Mouse (Mus musculus): ENCODE data around the gene Gm42417. TPM values are rescaled to one million over a fixed set of nuclear protein-coding genes. Genes with fewer than 3 reads are reported as not detected.

Gene Gm42417
- polyA plus RNA-seq, 1 experiment from 2014 or later = not detected

- H3K36me3 ChIP-seq (replicated peaks) = peaks cover 7% of the 10 kb centered on the region; the same call in 1 of the 2 replicates
- peaks cover 17% of the 10 kb centered on the region for H3K4me1 ChIP-seq
- WGBS = 71% methylated on average over 6 of the region's 6 CpGs
- no peak overlapping the region for H3K27ac ChIP-seq
- DNase-seq (ENCODE audit: extremely low spot score, low spot score) = no peak
- no peak overlapping the region for H3K4me3 ChIP-seq
- H3K9me3 ChIP-seq = no peaks in the 10 kb centered on the region
- no peaks in the 10 kb centered on the region for H3K27me3 ChIP-seq (ENCODE audit: poor library complexity, severe bottlenecking)
Measured at GRCm38 (mm10) chr1:36493299-36493698, 45.9 kb downstream of the Gm42417 start.

GRCm38 (mm10) chr1:36492416-36493139 is 46.7 kb downstream of the Gm42417 start:
- Histone ChIP-seq H3K4me3 (no peak overlapping the region), H3K27me3 (ENCODE audit: poor library complexity, severe bottlenecking) (no peaks in the 10 kb centered on the region), H3K9me3 (no peaks in the 10 kb centered on the region), H3K27ac (0 out of 2 replicates have a peak overlapping the region, but pooled peaks have one; percentile 25), H3K36me3 (replicated peaks) (peaks cover 5% of the 10 kb centered on the region; the same call in 1 of the 2 replicates), H3K4me1 (peaks cover 17% of the 10 kb centered on the region)
- peak; percentile 37 for DNase-seq (ENCODE audit: extremely low spot score, low spot score)
- WGBS = 51% methylated on average over 9 of the region's 9 CpGs

- Histone ChIP-seq H3K4me3 (no peak overlapping the region), H3K4me1 (peaks cover 17% of the 10 kb centered on the region), H3K9me3 (no peaks in the 10 kb centered on the region), H3K36me3 (replicated peaks) (peaks cover 5% of the 10 kb centered on the region; the same call in 1 of the 2 replicates), H3K27ac (no peak overlapping the region), H3K27me3 (ENCODE audit: poor library complexity, severe bottlenecking) (no peaks in the 10 kb centered on the region)
- no peak for DNase-seq (ENCODE audit: extremely low spot score, low spot score)
- WGBS = 84% methylated on average over 6 of the region's 6 CpGs
Measured at GRCm38 (mm10) chr1:36489661-36490060, 49.6 kb downstream of the Gm42417 start.

GRCm38 (mm10) chr1:36487111-36487510 is 52.1 kb downstream of the Gm42417 start:
- no peak for DNase-seq (ENCODE audit: extremely low spot score, low spot score)
- no peaks in the 10 kb centered on the region for H3K27me3 ChIP-seq (ENCODE audit: poor library complexity, severe bottlenecking)

GRCm38 (mm10) chr1:36485080-36485479 is 54.1 kb downstream of the Gm42417 start:
- WGBS = 90% methylated on average over 7 of the region's 7 CpGs
- no peaks in the 10 kb centered on the region for H3K27me3 ChIP-seq (ENCODE audit: poor library complexity, severe bottlenecking)
- H3K4me3 ChIP-seq = no peak overlapping the region
- no peaks in the 10 kb centered on the region for H3K9me3 ChIP-seq
- H3K4me1 ChIP-seq = no peaks in the 10 kb centered on the region
- H3K36me3 ChIP-seq (replicated peaks) = peaks cover 5% of the 10 kb centered on the region; the same call in 1 of the 2 replicates
- no peak overlapping the region for H3K27ac ChIP-seq
- no peak for DNase-seq (ENCODE audit: extremely low spot score, low spot score)

More at GRCm38 (mm10) chr1:36487111-36487510, 52.1 kb downstream of the Gm42417 start:
- WGBS = 86% methylated on average over 9 of the region's 9 CpGs
- no peaks in the 10 kb centered on the region for H3K9me3 ChIP-seq
- H3K27ac ChIP-seq = no peak overlapping the region
- H3K4me3 ChIP-seq = no peak overlapping the region
- peaks cover 5% of the 10 kb centered on the region; the same call in 1 of the 2 replicates for H3K36me3 ChIP-seq (replicated peaks)
- peaks cover 3% of the 10 kb centered on the region for H3K4me1 ChIP-seq

GRCm38 (mm10) chr1:36483825-36484224 is 55.4 kb downstream of the Gm42417 start:
- Histone ChIP-seq H3K27ac (no peak overlapping the region), H3K27me3 (ENCODE audit: poor library complexity, severe bottlenecking) (no peaks in the 10 kb centered on the region), H3K4me1 (peaks cover 2% of the 10 kb centered on the region; the same call in 1 of the 2 replicates), H3K4me3 (no peak overlapping the region), H3K9me3 (no peaks in the 10 kb centered on the region), H3K36me3 (replicated peaks) (peaks cover 5% of the 10 kb centered on the region; the same call in 1 of the 2 replicates)
- WGBS = 62% methylated on average over 4 of the region's 4 CpGs
- DNase-seq (ENCODE audit: extremely low spot score, low spot score) = no peak

Small RNA genes within 50 kb of the gene (microRNA-seq; reads per million reads assigned to microRNA genes)
- not detected for gene Gm47280

Other genes starting within 250 kb of the Gm42417 start
- gene Arid5a, start 231.7 kb downstream of the Gm42417 start, polyA plus RNA-seq (2016; fragmentation: Nextera tagmentation; extraction: Ambion mirVana) = 2.9 TPM in 2 replicates
- 50.6 TPM in 2 replicates for gene Kansl3, start 170.2 kb downstream of the Gm42417 start, polyA plus RNA-seq (2016; fragmentation: Nextera tagmentation; extraction: Ambion mirVana)
- gene Fer1l5, start 167.1 kb downstream of the Gm42417 start, polyA plus RNA-seq (2016; fragmentation: Nextera tagmentation; extraction: Ambion mirVana) = 1.4 and 1.8 TPM in 2 replicates
- 59.6 and 60.5 TPM in 2 replicates for gene Lman2l, start 94.2 kb downstream of the Gm42417 start, polyA plus RNA-seq (2016; fragmentation: Nextera tagmentation; extraction: Ambion mirVana)
- gene Cnnm4, start 67.8 kb downstream of the Gm42417 start, polyA plus RNA-seq (2016; fragmentation: Nextera tagmentation; extraction: Ambion mirVana) = 14.5 and 15.5 TPM in 2 replicates
- 2.9 and 3.0 TPM in 2 replicates for gene Cnnm3, start 27.6 kb downstream of the Gm42417 start, polyA plus RNA-seq (2016; fragmentation: Nextera tagmentation; extraction: Ambion mirVana)
- gene Ankrd23, start 2.5 kb downstream of the Gm42417 start, polyA plus RNA-seq (2016; fragmentation: Nextera tagmentation; extraction: Ambion mirVana) = 15.3 and 16.5 TPM in 2 replicates
- 17.9 and 22.2 TPM in 2 replicates for gene Ankrd39, start 8.0 kb upstream of the Gm42417 start, polyA plus RNA-seq (2016; fragmentation: Nextera tagmentation; extraction: Ambion mirVana)
- 20.1 and 21.7 TPM in 2 replicates for gene Sema4c, start 18.9 kb upstream of the Gm42417 start, polyA plus RNA-seq (2016; fragmentation: Nextera tagmentation; extraction: Ambion mirVana)
- gene Fam178b, start 143.8 kb upstream of the Gm42417 start, polyA plus RNA-seq (2016; fragmentation: Nextera tagmentation; extraction: Ambion mirVana) = 0.42 and 0.79 TPM in 2 replicates
- 496 and 519 TPM in 2 replicates for gene Cox5b, start 152.0 kb upstream of the Gm42417 start, polyA plus RNA-seq (2016; fragmentation: Nextera tagmentation; extraction: Ambion mirVana)
- not detected in 2 replicates for gene 4933424G06Rik, start 170.7 kb upstream of the Gm42417 start, polyA plus RNA-seq (2016; fragmentation: Nextera tagmentation; extraction: Ambion mirVana)
- gene Actr1b, start 175.0 kb upstream of the Gm42417 start, polyA plus RNA-seq (2016; fragmentation: Nextera tagmentation; extraction: Ambion mirVana) = 136 and 141 TPM in 2 replicates
- gene Zap70, start 222.4 kb upstream of the Gm42417 start, polyA plus RNA-seq (2016; fragmentation: Nextera tagmentation; extraction: Ambion mirVana) = 0.33 and 0.43 TPM in 2 replicates

All from forebrain, embryonic 10.5 days (tissue).